Mouse (Mus musculus) hindbrain, postnatal 0 days (tissue): ENCODE measurements around the gene Rpl36. TPM values are rescaled to one million over a fixed set of nuclear protein-coding genes. Genes with fewer than 3 reads are reported as not detected.

Experiments
- ATAC-seq: fragments of 200-750 bp; cut with Nextera tagmentation; 2 replicates; pipeline ENCODE4 v1.8.0; 2017; ENCODE audit warnings: mild to moderate bottlenecking, moderate TSS enrichment, moderate library complexity
- DNase-seq: peaks from one replicate; pipeline ENCODE4 v3.0.0-alpha.2; 2015; ENCODE audit warnings: low spot score
- H3K27ac ChIP-seq: fragments of 300-500 bp; sonication (generic); 2 replicates; pipeline ENCODE4 v1.5.1; 2014; ENCODE audit warnings: mild to moderate bottlenecking
- H3K27me3 ChIP-seq: fragments of 300-500 bp; sonication (generic); 2 replicates; pipeline ENCODE4 v1.6.1; 2014; ENCODE audit warnings: low read length, mixed read lengths; ENCODE audit not compliant: insufficient read depth
- H3K36me3 ChIP-seq: fragments of 300-500 bp; sonication (generic); 2 replicates; pipeline ENCODE4 v1.6.1; 2014; ENCODE audit warnings: low read length, mixed read lengths; ENCODE audit not compliant: insufficient read depth
- H3K4me1 ChIP-seq: fragments of 300-500 bp; sonication (generic); 2 replicates; pipeline ENCODE4 v1.6.1; 2014; ENCODE audit warnings: antibody characterized with exemption, low read length, mixed read lengths; ENCODE audit not compliant: insufficient read depth
- H3K4me2 ChIP-seq: fragments of 300-500 bp; sonication (generic); 2 replicates; pipeline ENCODE4 v1.6.1; 2014; ENCODE audit warnings: low read depth, mild to moderate bottlenecking, low read length, moderate library complexity, mixed read lengths
- H3K4me3 ChIP-seq: fragments of 300-500 bp; sonication (generic); 2 replicates; pipeline ENCODE4 v1.5.1; 2014; ENCODE audit warnings: low read length
- H3K9ac ChIP-seq: fragments of 300-500 bp; sonication (generic); replicated peaks from 2 replicates; pipeline ENCODE4 v1.6.1; 2014; ENCODE audit warnings: mild to moderate bottlenecking, low read length, moderate library complexity, mixed read lengths
- H3K9me3 ChIP-seq: fragments of 300-500 bp; sonication (generic); 2 replicates; pipeline ENCODE4 v1.6.1; 2016; ENCODE audit warnings: low read length, mixed read lengths
- CTCF ChIP-seq: IDR thresholded peaks from 2 replicates; pipeline ENCODE4 v1.5.1; 2016; ENCODE audit warnings: antibody characterized with exemption, control low read depth, low read depth
- WGBS: fragments of 180-500 bp; shearing (Covaris S2); extraction: QIAGEN DNeasy Blood & Tissue Kit; methylation state at CpG from one replicate; pipeline ENCODE4 v1.1.7; 2014; 5-methylcytosine and 5-hydroxymethylcytosine counted together
- polyA plus RNA-seq: library from polyadenylated mRNA; unstranded; fragments of >200 nt; fragmentation: Nextera tagmentation; extraction: Ambion mirVana; gene quantifications from 2 replicates; pipeline ENCODE4 v1.2.1, GENCODE M21; 2015
- total RNA-seq: library from RNA; depleted of rRNA; stranded (reverse); fragments of >200 nt; gene quantifications from 2 replicates; pipeline ENCODE4 v1.2.3, GENCODE M21; 2014; rRNA removed

Rpl36 gene
- total and polyA plus RNA-seq, 2 experiments from 2014 or later = 939 to 1,260 TPM

DNA sequence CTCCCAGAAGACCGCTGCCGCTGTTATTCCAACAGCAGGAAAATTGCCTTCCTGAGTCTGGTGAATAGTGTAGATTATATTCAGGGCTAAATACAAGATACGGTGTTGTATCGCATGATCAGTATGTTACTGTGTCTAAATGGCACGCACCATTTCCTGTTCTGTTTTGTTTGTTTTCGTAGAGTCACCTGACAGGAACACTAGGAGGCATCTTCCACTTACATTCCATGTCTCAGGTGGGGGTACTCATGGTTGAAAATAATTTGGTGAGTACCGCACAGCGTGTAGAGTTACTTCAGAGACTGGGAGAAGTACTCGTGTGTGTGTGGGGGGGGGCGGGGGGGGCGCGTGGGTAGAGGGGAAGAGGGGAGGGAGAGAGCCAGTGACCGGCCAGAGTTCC lies 34.3 kb downstream of the Rpl36 start:
- Histone ChIP-seq H3K4me2 (no peak overlapping the region), H3K9ac (no peak overlapping the region), H3K9me3 (no peaks in the 10 kb centered on the region), H3K27ac (no peak overlapping the region), H3K36me3 (no peaks in the 10 kb centered on the region), H3K4me1 (no peaks in the 10 kb centered on the region), H3K4me3 (no peak overlapping the region), H3K27me3 (no peaks in the 10 kb centered on the region)
- no peak for TF ChIP-seq CTCF
- WGBS = 78% methylated on average over 10 of the region's 13 CpGs
- DNase-seq = no peak
- no peak for ATAC-seq

- TF ChIP-seq CTCF = no peak
- no peaks in the 10 kb centered on the region for H3K9me3 ChIP-seq
- 32% methylated on average over 10 of the region's 10 CpGs for WGBS
- H3K4me1 ChIP-seq = no peaks in the 10 kb centered on the region
- no peak overlapping the region for H3K4me2 ChIP-seq
- H3K27me3 ChIP-seq = no peaks in the 10 kb centered on the region
- no peak overlapping the region for H3K27ac ChIP-seq
- no peak for ATAC-seq
- no peak overlapping the region for H3K9ac ChIP-seq
- H3K4me3 ChIP-seq = no peak overlapping the region
- H3K36me3 ChIP-seq = no peaks in the 10 kb centered on the region
- DNase-seq = peak; percentile 18
Observed at GRCm38 (mm10) chr17:56651801-56652200, 38.6 kb downstream of the Rpl36 start.

DNA sequence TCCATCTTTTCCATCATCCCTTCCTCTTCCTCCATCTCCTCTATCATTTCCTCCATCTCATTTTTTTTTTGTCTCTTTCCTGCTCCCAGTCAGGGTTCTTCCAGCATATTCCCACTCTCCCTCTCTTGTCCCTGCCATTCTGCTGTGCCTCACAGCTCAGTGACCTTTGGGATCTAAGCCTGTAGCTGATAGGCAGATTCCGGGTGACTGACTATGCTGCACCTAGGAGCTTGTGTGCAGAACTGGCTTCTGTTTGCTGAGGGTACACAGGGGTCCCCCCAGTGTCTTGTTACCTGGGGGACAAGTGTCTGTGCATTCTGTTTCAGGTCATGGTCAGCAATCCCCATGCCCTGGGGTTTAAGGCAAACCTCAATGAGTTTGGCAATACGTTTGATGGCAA lies 41.6 kb downstream of the Rpl36 start:
- Histone ChIP-seq H3K9me3 (no peaks in the 10 kb centered on the region), H3K4me2 (no peak overlapping the region), H3K36me3 (no peaks in the 10 kb centered on the region), H3K4me3 (no peak overlapping the region), H3K4me1 (no peaks in the 10 kb centered on the region), H3K27me3 (no peaks in the 10 kb centered on the region), H3K27ac (no peak overlapping the region), H3K9ac (no peak overlapping the region)
- 76% methylated on average over 2 of the region's 2 CpGs for WGBS
- no peak for DNase-seq
- no peak for TF ChIP-seq CTCF
- no peak for ATAC-seq

- H3K9me3 ChIP-seq = no peaks in the 10 kb centered on the region
- H3K27ac ChIP-seq = no peak overlapping the region
- WGBS = 86% methylated on average over 3 of the region's 3 CpGs
- DNase-seq (no peak), ATAC-seq (no peak)
- H3K4me3 ChIP-seq = no peak overlapping the region
- H3K9ac ChIP-seq = no peak overlapping the region
- no peaks in the 10 kb centered on the region for H3K4me1 ChIP-seq
- no peaks in the 10 kb centered on the region for H3K36me3 ChIP-seq
- no peaks in the 10 kb centered on the region for H3K27me3 ChIP-seq
- H3K4me2 ChIP-seq = no peak overlapping the region
- TF ChIP-seq CTCF = no peak
Observed at GRCm38 (mm10) chr17:56655311-56655710, 42.1 kb downstream of the Rpl36 start.

- 87% methylated on average over 6 of the region's 6 CpGs for WGBS
- H3K4me2 ChIP-seq = no peak overlapping the region
- ATAC-seq = no peak
- H3K27me3 ChIP-seq = no peaks in the 10 kb centered on the region
- no peak overlapping the region for H3K9ac ChIP-seq
- H3K4me1 ChIP-seq = no peaks in the 10 kb centered on the region
- DNase-seq = no peak
- no peak for TF ChIP-seq CTCF
- H3K36me3 ChIP-seq = no peaks in the 10 kb centered on the region
- no peaks in the 10 kb centered on the region for H3K9me3 ChIP-seq
- no peak overlapping the region for H3K27ac ChIP-seq
- H3K4me3 ChIP-seq = no peak overlapping the region
Observed at GRCm38 (mm10) chr17:56656171-56656570, 43.0 kb downstream of the Rpl36 start.

GRCm38 (mm10) chr17:56663659-56664058 lies 50.4 kb downstream of the Rpl36 start:
- no peak for TF ChIP-seq CTCF
- Histone ChIP-seq H3K9ac (no peak overlapping the region), H3K4me1 (no peaks in the 10 kb centered on the region), H3K4me3 (no peak overlapping the region), H3K27me3 (no peaks in the 10 kb centered on the region), H3K9me3 (no peaks in the 10 kb centered on the region), H3K27ac (no peak overlapping the region), H3K4me2 (no peak overlapping the region), H3K36me3 (no peaks in the 10 kb centered on the region)
- WGBS = 57% methylated on average over 3 of the region's 3 CpGs
- ATAC-seq = no peak
- no peak for DNase-seq

Other genes with a start within 250 kb of the Rpl36 start
- 869 and 913 TPM in 2 replicates for gene Ptprs, start 136.9 kb upstream of the Rpl36 start, total RNA-seq
- 196 and 198 TPM in 2 replicates for gene Ptprs, start 136.9 kb upstream of the Rpl36 start, polyA plus RNA-seq
- gene Znrf4, start 101.0 kb upstream of the Rpl36 start, total RNA-seq = not detected in 2 replicates
- not detected in 2 replicates for gene Znrf4, start 101.0 kb upstream of the Rpl36 start, polyA plus RNA-seq
- gene Gm20219, start 59.0 kb upstream of the Rpl36 start, total RNA-seq = 0.10 and 0.54 TPM in 2 replicates
- gene Gm20219, start 59.0 kb upstream of the Rpl36 start, polyA plus RNA-seq = 0.37 and 0.55 TPM in 2 replicates
- 34.1 and 45.2 TPM in 2 replicates for gene Safb2, start 28.8 kb upstream of the Rpl36 start, total RNA-seq
- gene Safb2, start 28.8 kb upstream of the Rpl36 start, polyA plus RNA-seq = 48.4 and 52.5 TPM in 2 replicates
- 40.8 and 47.0 TPM in 2 replicates for gene Safb, start 28.6 kb upstream of the Rpl36 start, total RNA-seq
- 71.7 and 85.0 TPM in 2 replicates for gene Safb, start 28.6 kb upstream of the Rpl36 start, polyA plus RNA-seq
- 65.8 and 79.7 TPM in 2 replicates for gene 2410015M20Rik, start 3.6 kb upstream of the Rpl36 start, total RNA-seq
- 222 and 247 TPM in 2 replicates for gene 2410015M20Rik, start 3.6 kb upstream of the Rpl36 start, polyA plus RNA-seq
- gene Lonp1, start 13.5 kb downstream of the Rpl36 start, total RNA-seq = 67.0 and 72.5 TPM in 2 replicates
- 38.6 and 39.7 TPM in 2 replicates for gene Lonp1, start 13.5 kb downstream of the Rpl36 start, polyA plus RNA-seq
- gene Catsperd, start 14.7 kb downstream of the Rpl36 start, total RNA-seq = 0.32 and 2.4 TPM in 2 replicates
- gene Catsperd, start 14.7 kb downstream of the Rpl36 start, polyA plus RNA-seq = 1.2 and 1.3 TPM in 2 replicates
- 121 and 122 TPM in 2 replicates for gene Ranbp3, start 59.9 kb downstream of the Rpl36 start, total RNA-seq
- 87.2 and 88.7 TPM in 2 replicates for gene Ranbp3, start 59.9 kb downstream of the Rpl36 start, polyA plus RNA-seq
- 279 and 501 TPM in 2 replicates for gene Ndufa11, start 104.4 kb downstream of the Rpl36 start, total RNA-seq
- 691 and 728 TPM in 2 replicates for gene Ndufa11, start 104.4 kb downstream of the Rpl36 start, polyA plus RNA-seq
- gene Vmac, start 104.6 kb downstream of the Rpl36 start, total RNA-seq = 37.5 and 40.7 TPM in 2 replicates
- gene Vmac, start 104.6 kb downstream of the Rpl36 start, polyA plus RNA-seq = 17.4 and 19.1 TPM in 2 replicates
- gene Nrtn, start 144.1 kb downstream of the Rpl36 start, total RNA-seq = 12.9 and 15.7 TPM in 2 replicates
- gene Nrtn, start 144.1 kb downstream of the Rpl36 start, polyA plus RNA-seq = 4.3 TPM in 2 replicates
- gene Dus3l, start 151.3 kb downstream of the Rpl36 start, total RNA-seq = 79.0 and 96.5 TPM in 2 replicates
- gene Dus3l, start 151.3 kb downstream of the Rpl36 start, polyA plus RNA-seq = 85.9 and 90.0 TPM in 2 replicates
- gene Prr22, start 156.8 kb downstream of the Rpl36 start, total RNA-seq = 0.21 and 2.6 TPM in 2 replicates
- gene Prr22, start 156.8 kb downstream of the Rpl36 start, polyA plus RNA-seq = 0.46 and 0.87 TPM in 2 replicates
- 4.9 and 9.8 TPM in 2 replicates for gene Rfx2, start 217.6 kb downstream of the Rpl36 start, total RNA-seq
- 3.7 and 4.4 TPM in 2 replicates for gene Rfx2, start 217.6 kb downstream of the Rpl36 start, polyA plus RNA-seq